Mouse (Mus musculus): ENCODE measurements around the gene Zfp428.

- no peak for TF ChIP-seq MAFK (IDR thresholded peaks at IDR 0.05; ENCODE audit: insufficient read depth, low read depth, low read length)
- no peak for TF ChIP-seq HCFC1 (IDR thresholded peaks at IDR 0.05; ENCODE audit: borderline replicate concordance, insufficient read depth, low read length)
- TF ChIP-seq CHD2 (IDR thresholded peaks at IDR 0.05; ENCODE audit: low read depth, low read length), result no peak
These were observed 27.5 kb downstream of the Zfp428 start for GRCm38 (mm10) chr7:24534301-24534700.

All from ES-E14 (cell line).